Mouse (Mus musculus) embryo, embryonic 10.5 days (tissue): ENCODE measurements at regions not wholly inside any gene's neighbourhood (a gene's known extent, or its start where the extent isn't known, plus 50 kb on each side); places are given as distances from the start of the nearest gene placed in this dataset.

ENCODE experiments used
- DNase-seq: peaks from one replicate; pipeline ENCODE4 v3.0.0-alpha.2; 2015; ENCODE audit warnings: low spot score

- no peak for DNase-seq
Observed at GRCm38 (mm10) chr13:51345321-51345720, 63.1 kb upstream of the S1pr3 start.

GRCm38 (mm10) chr13:51345839-51346550 is 62.4 kb upstream of the S1pr3 start:
- DNase-seq, result peak; percentile 59

DNA sequence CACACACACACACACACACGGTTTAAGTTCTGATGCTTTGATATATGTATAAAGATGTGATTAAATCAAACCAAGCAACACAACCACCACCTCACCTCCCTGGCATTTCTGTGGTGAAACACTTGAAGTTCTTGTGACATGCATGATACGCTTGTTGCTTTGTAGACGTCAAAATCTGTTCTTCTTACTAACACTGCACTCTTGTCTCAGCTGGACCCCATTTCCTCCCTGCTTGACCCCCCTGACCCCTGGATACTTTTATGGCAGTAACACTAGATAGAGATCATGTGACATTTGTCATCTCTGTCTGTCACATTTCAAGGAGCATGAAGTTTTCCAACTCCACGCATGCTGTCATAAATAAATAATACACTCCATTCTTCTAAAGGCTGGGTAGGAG is 59.7 kb upstream of the S1pr3 start:
- peak; percentile 54 for DNase-seq

DNA sequence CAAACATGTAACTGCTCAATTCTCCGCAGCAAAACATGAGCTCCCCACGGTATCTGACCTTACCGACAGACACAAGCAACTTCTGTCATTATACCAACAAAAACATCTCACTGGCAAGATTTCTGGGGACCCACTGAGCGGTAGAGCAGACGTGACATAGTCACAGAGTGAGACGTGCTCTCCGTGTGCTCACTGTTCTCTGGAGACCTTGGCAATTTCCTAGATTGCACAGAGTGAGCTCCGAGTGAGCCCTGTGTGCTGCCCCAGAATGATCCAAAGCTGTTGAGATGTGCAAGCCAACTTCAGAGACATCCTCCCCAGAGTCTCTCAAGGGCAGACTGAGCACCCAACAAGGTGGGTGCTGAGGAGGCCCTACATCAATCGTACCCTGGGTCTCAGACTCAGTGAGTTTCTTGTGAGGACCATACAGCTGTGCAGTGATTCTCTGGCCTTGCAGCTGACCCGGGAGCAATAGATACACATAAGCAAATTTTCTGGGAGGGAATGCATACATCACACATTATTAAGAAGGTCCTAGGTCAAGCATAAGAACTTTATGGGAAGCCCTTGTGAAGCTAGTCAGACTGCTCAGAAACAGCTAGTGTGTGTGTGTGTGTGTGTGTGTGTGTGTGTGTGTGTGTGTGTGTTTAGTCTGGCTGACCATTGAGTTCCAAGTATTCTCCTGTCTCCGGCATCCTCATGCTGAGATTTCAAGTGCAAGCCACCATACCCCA is 58.5 kb upstream of the S1pr3 start:
- no peak for DNase-seq

DNA sequence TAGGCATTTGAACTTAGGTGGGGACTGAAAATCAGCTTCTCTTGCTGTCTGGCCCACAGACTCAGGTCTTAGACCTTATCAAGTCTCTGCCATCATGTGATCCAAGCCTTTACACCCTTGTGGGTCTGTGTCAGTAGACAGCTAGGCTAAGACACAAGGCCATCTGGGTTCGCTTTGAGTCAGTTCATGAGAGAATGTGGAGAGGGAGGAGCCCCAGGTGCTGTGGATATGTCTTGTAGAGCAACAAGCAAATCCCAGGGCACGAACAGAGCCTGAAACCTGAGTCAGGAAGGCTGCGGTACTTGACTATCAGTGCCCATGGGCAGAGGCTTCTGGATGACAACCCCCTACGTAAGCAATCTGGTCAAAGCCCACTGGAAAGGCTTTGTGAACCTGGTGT is 55.6 kb upstream of the S1pr3 start:
- no peak for DNase-seq

- peak; percentile 68 for DNase-seq
Observed at GRCm38 (mm10) chr13:51355507-51355906, 52.9 kb upstream of the S1pr3 start.
